Mouse (Mus musculus): ENCODE measurements around the gene Srcap. TPM values are rescaled to one million over a fixed set of nuclear protein-coding genes. Genes with fewer than 3 reads are reported as not detected.
"Not testable (repeated sequence)": the region's sequence is repeated elsewhere in the genome, so short reads cannot be mapped to it uniquely, and the experiment has no call there.

The Srcap gene
- total RNA-seq, 2 experiments from 2014 or later, result 71.7 to 78.8 TPM

- DNase-seq (ENCODE audit: low spot score in 2 of 2), result not testable (repeated sequence)
Observed at GRCm38 (mm10) chr7:127488364-127488763, 23.4 kb upstream of the Srcap start.

GRCm38 (mm10) chr7:127489982-127490381, 21.8 kb upstream of the Srcap start:
- DNase-seq (ENCODE audit: low spot score in 2 of 2), result no peak

GRCm38 (mm10) chr7:127491846-127492245, 19.9 kb upstream of the Srcap start:
- no peak for DNase-seq (ENCODE audit: low spot score in 2 of 2)

- DNase-seq (ENCODE audit: low spot score in 2 of 2), result no peak
Observed at GRCm38 (mm10) chr7:127494648-127495047, 17.1 kb upstream of the Srcap start.

GRCm38 (mm10) chr7:127497382-127497781, 14.4 kb upstream of the Srcap start:
- no peak for DNase-seq (ENCODE audit: low spot score in 2 of 2)

GRCm38 (mm10) chr7:127498407-127498806, 13.4 kb upstream of the Srcap start:
- DNase-seq (ENCODE audit: low spot score in 2 of 2), result no peak

GRCm38 (mm10) chr7:127508291-127508690, 3.5 kb upstream of the Srcap start:
- DNase-seq (ENCODE audit: low spot score in 2 of 2), result no peak

- DNase-seq (ENCODE audit: low spot score in 2 of 2), result not testable (repeated sequence)
Observed at GRCm38 (mm10) chr7:127509830-127510229, 2.0 kb upstream of the Srcap start.

GRCm38 (mm10) chr7:127511241-127511640, 542 bp upstream of the Srcap start:
- DNase-seq (ENCODE audit: low spot score in 2 of 2), result no peak

- peak; percentile 85 to 87 for DNase-seq (ENCODE audit: low spot score in 2 of 2)
Observed at GRCm38 (mm10) chr7:127512231-127513015, 640 bp downstream of the Srcap start.

- no peak for DNase-seq (ENCODE audit: low spot score in 2 of 2)
Observed at GRCm38 (mm10) chr7:127513016-127513390, 1.2 kb downstream of the Srcap start.

- no peak for DNase-seq (ENCODE audit: low spot score in 2 of 2)
Observed at GRCm38 (mm10) chr7:127513781-127514180, 2.0 kb downstream of the Srcap start.

GRCm38 (mm10) chr7:127515846-127516245, 4.1 kb downstream of the Srcap start:
- DNase-seq (ENCODE audit: low spot score in 2 of 2), result no peak

- no peak for DNase-seq (ENCODE audit: low spot score in 2 of 2)
Observed at GRCm38 (mm10) chr7:127516344-127516743, 4.6 kb downstream of the Srcap start.

- DNase-seq (ENCODE audit: low spot score in 2 of 2), result no peak
Observed at GRCm38 (mm10) chr7:127519284-127519683, 7.5 kb downstream of the Srcap start, which contains the start of gene Gm42715. Gm42715 (plus strand) TSS chr7:127519584.

- no peak for DNase-seq (ENCODE audit: low spot score in 2 of 2)
Observed at GRCm38 (mm10) chr7:127541671-127542070, 29.9 kb downstream of the Srcap start.

- DNase-seq (ENCODE audit: low spot score in 2 of 2), result no peak
Observed at GRCm38 (mm10) chr7:127549116-127549835, 37.5 kb downstream of the Srcap start.

GRCm38 (mm10) chr7:127551558-127551957, 39.8 kb downstream of the Srcap start:
- no peak for DNase-seq (ENCODE audit: low spot score in 2 of 2)

- DNase-seq (ENCODE audit: low spot score in 2 of 2), result no peak
Observed at GRCm38 (mm10) chr7:127560580-127560979, 48.8 kb downstream of the Srcap start.

- no peak for DNase-seq (ENCODE audit: low spot score in 2 of 2)
Observed at GRCm38 (mm10) chr7:127561340-127561858, 49.6 kb downstream of the Srcap start, which contains the start of gene Tmem265. Tmem265 (plus strand) TSS chr7:127561390.

- no peak for DNase-seq (ENCODE audit: low spot score in 2 of 2)
Observed at GRCm38 (mm10) chr7:127564381-127565150, 52.8 kb downstream of the Srcap start.

Measured in adrenal gland, adult 18-20 months (tissue).